Mouse (Mus musculus) adrenal gland, postnatal 10 days (tissue): ENCODE measurements around the gene Cd44. TPM values are rescaled to one million over a fixed set of nuclear protein-coding genes. Genes with fewer than 3 reads are reported as not detected.

Experiments used
- DNase-seq: peaks from one replicate; pipeline ENCODE4 v3.0.0; 2021; ENCODE audit warnings: mixed read lengths
- total RNA-seq, 2 experiments: library from RNA; stranded (reverse); gene quantifications; 2 replicates each; pipeline ENCODE4 v1.2.3; 2021

The Cd44 gene
- total RNA-seq, 2 experiments from 2014 or later, result 33.5 to 43.3 TPM

- DNase-seq, result no peak
Observed at GRCm38 (mm10) chr2:102763176-102763575, 138.3 kb downstream of the Cd44 start.

Other genes starting within 250 kb of the Cd44 start
- 1 to 10 TPM in 1 of 2 experiments, under 1 TPM in 1; 0.61 to 1.4 TPM for gene Slc1a2, start 243.0 kb downstream of the Cd44 start, total RNA-seq
- 100 to 1,000 TPM; 118 to 121 TPM for gene Pdhx, start 171.8 kb upstream of the Cd44 start, total RNA-seq
- gene Apip, start 172.0 kb upstream of the Cd44 start, total RNA-seq, result 10 to 100 TPM; 54.5 to 61.5 TPM